Mouse (Mus musculus) neural tube, embryonic 14.5 days (tissue): Measurements from ENCODE around the gene 4933427D14Rik. TPM values are rescaled to one million over a fixed set of nuclear protein-coding genes. Genes with fewer than 3 reads are reported as not detected.

Experiments used
- ATAC-seq: fragments of 200-750 bp; cut with Nextera tagmentation; 2 replicates; pipeline ENCODE4 v1.8.0; 2017; ENCODE audit warnings: low read depth, mild to moderate bottlenecking, moderate TSS enrichment, moderate library complexity
- H3K27ac ChIP-seq: fragments of 300-500 bp; sonication (generic); 2 replicates; pipeline ENCODE4 v1.5.1; 2014; ENCODE audit warnings: low read depth, mild to moderate bottlenecking, control low read depth, low read length, moderate library complexity, mixed read lengths
- H3K27me3 ChIP-seq: fragments of 300-500 bp; sonication (generic); 2 replicates; pipeline ENCODE4 v1.6.1; 2014; ENCODE audit warnings: low read length; ENCODE audit not compliant: control insufficient read depth, insufficient read depth
- H3K36me3 ChIP-seq: fragments of 300-500 bp; sonication (generic); 2 replicates; pipeline ENCODE4 v1.6.1; 2014; ENCODE audit warnings: low read length, mixed read lengths; ENCODE audit not compliant: control insufficient read depth, insufficient read depth
- H3K4me1 ChIP-seq: fragments of 300-500 bp; sonication (generic); 2 replicates; pipeline ENCODE4 v1.6.1; 2014; ENCODE audit warnings: low read length; ENCODE audit not compliant: control insufficient read depth, insufficient read depth
- H3K4me2 ChIP-seq: fragments of 300-500 bp; sonication (generic); 2 replicates; pipeline ENCODE4 v1.6.1; 2014; ENCODE audit warnings: mild to moderate bottlenecking, low read depth, low read length, control low read depth
- H3K4me3 ChIP-seq: fragments of 300-500 bp; sonication (generic); 2 replicates; pipeline ENCODE4 v1.5.1; 2014; ENCODE audit warnings: low read depth, low read length, control low read depth, mixed read lengths
- H3K9ac ChIP-seq: fragments of 300-500 bp; sonication (generic); replicated peaks from 2 replicates; pipeline ENCODE4 v1.6.1; 2014; ENCODE audit warnings: low read depth, mild to moderate bottlenecking, control low read depth, low read length, mixed read lengths
- H3K9me3 ChIP-seq: fragments of 300-500 bp; sonication (generic); 2 replicates; pipeline ENCODE4 v1.6.1; 2016; ENCODE audit warnings: low read length; ENCODE audit not compliant: control insufficient read depth
- WGBS: fragments of 180-500 bp; shearing (Covaris S2); extraction: QIAGEN DNeasy Blood & Tissue Kit; methylation state at CpG from one replicate; pipeline ENCODE4 v1.1.7; 2014; 5-methylcytosine and 5-hydroxymethylcytosine counted together
- polyA plus RNA-seq: library from polyadenylated mRNA; unstranded; fragments of >200 nt; fragmentation: Nextera tagmentation; extraction: Ambion mirVana; gene quantifications from 2 replicates; pipeline ENCODE4 v1.2.1, GENCODE M21; 2014

4933427D14Rik gene
- polyA plus RNA-seq, 1 experiment from 2014 or later = 20.1 TPM

DNA sequence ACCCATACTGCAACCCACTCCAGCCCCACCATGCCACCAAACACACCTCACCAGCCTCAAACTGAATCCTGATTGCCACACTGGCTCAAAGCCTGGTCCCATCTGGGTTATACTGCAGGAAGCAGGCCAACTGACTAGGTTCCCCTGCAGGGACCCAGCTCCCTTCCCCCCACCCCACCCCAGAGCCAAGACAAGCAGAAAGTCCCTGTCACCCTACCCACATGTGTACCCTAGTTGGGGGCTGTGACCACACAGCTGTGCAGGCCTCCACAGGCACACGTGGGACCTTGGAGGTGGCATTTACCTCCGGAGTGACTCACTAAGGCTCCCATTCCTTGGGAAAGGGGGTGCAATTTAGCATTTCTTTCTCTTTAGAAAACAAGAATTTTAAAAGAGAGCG is 76.8 kb downstream of the 4933427D14Rik start:
- no peak overlapping the region for H3K4me3 ChIP-seq
- H3K27ac ChIP-seq = no peak overlapping the region
- H3K27me3 ChIP-seq = peaks cover 15% of the 10 kb centered on the region
- no peak overlapping the region for H3K4me2 ChIP-seq
- H3K36me3 ChIP-seq = no peaks in the 10 kb centered on the region
- no peak for ATAC-seq
- H3K4me1 ChIP-seq = peaks cover 9% of the 10 kb centered on the region; the same call in 1 of the 2 replicates
- WGBS = 71% methylated on average over 3 of the region's 3 CpGs
- H3K9ac ChIP-seq = no peak overlapping the region
- no peaks in the 10 kb centered on the region for H3K9me3 ChIP-seq

GRCm38 (mm10) chr11:72130021-72130420 is 77.2 kb downstream of the 4933427D14Rik start:
- H3K9me3 ChIP-seq = no peaks in the 10 kb centered on the region
- no peak overlapping the region for H3K9ac ChIP-seq
- H3K27ac ChIP-seq = no peak overlapping the region
- H3K4me2 ChIP-seq = no peak overlapping the region
- peaks cover 13% of the 10 kb centered on the region for H3K27me3 ChIP-seq
- no peaks in the 10 kb centered on the region for H3K36me3 ChIP-seq
- no peak overlapping the region for H3K4me3 ChIP-seq
- H3K4me1 ChIP-seq = peaks cover 9% of the 10 kb centered on the region; the same call in 1 of the 2 replicates
- no peak for ATAC-seq
- 20% methylated on average over 11 of the region's 11 CpGs for WGBS

GRCm38 (mm10) chr11:72129032-72129894 is 78.0 kb downstream of the 4933427D14Rik start:
- WGBS = 74% methylated on average over 8 of the region's 8 CpGs
- no peaks in the 10 kb centered on the region for H3K36me3 ChIP-seq
- no peak overlapping the region for H3K27ac ChIP-seq
- H3K27me3 ChIP-seq = peaks cover 5% of the 10 kb centered on the region
- no peaks in the 10 kb centered on the region for H3K9me3 ChIP-seq
- H3K4me3 ChIP-seq = no peak overlapping the region
- ATAC-seq = no peak
- no peak overlapping the region for H3K4me2 ChIP-seq
- peaks cover 5% of the 10 kb centered on the region; the same call in 1 of the 2 replicates for H3K4me1 ChIP-seq
- no peak overlapping the region for H3K9ac ChIP-seq

DNA sequence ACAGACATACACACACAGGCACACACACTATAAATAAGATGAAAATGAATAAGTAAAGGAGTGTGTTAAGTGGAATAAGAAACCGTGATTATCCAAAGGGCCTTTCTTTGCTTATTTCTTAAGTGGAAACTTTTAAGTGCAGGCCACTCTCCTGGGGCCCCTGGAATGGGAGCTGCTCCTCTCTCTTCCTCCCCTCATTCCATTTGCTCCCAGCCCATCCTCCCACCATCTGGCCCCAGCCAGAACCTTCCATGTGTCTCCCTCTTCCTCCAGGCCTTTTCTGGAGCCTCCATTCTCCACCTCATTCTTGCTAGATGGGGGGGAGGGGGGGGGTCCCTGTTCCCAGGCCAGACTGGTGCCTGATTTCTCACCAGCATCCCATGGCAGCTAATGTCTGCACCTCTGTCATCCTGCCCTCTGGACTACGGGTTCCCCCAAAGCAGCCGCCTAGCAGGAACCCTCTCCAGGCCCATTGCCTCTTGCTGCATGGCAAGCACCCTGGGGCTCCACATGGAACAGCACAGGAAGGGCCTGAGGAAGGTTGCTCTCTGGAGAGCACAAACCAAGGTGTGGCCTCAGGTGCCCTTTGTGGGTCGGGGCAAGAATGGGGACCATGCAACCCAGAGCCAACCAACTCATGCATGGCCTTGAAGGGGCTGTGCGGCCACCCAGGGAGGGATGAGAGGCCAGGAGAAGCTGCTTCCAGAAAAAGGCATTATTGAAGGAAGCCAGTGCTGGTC is 79.6 kb downstream of the 4933427D14Rik start:
- H3K4me3 ChIP-seq = no peak overlapping the region
- H3K4me2 ChIP-seq = no peak overlapping the region
- peaks cover 5% of the 10 kb centered on the region; the same call in 1 of the 2 replicates for H3K4me1 ChIP-seq
- no peaks in the 10 kb centered on the region for H3K9me3 ChIP-seq
- WGBS = 84% methylated on average over 5 of the region's 5 CpGs
- no peaks in the 10 kb centered on the region for H3K27me3 ChIP-seq
- H3K27ac ChIP-seq = no peak overlapping the region
- no peak for ATAC-seq
- no peaks in the 10 kb centered on the region for H3K36me3 ChIP-seq
- H3K9ac ChIP-seq = no peak overlapping the region

DNA sequence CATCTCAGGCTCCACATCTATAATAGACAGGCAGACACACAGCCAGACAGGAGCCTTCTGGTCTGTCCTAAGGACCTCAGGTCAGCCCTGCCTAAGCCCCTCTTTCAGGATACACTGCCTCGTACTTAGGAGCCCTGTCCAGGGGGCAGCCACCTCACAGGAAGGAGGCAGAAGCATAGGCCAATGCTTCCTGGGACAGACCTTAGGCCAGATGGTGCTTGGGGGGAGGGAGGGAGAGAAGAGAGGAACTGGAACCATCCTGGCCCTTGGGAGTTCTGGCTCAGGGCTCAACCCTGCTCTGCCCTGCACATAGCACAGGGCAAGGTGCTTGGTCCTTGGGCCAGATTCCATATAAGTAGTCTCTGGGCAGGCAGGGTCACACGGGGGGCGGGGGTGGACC is 81.5 kb downstream of the 4933427D14Rik start:
- WGBS = 78% methylated on average over 3 of the region's 3 CpGs
- Histone ChIP-seq H3K27me3 (no peaks in the 10 kb centered on the region), H3K4me1 (peaks cover 5% of the 10 kb centered on the region; the same call in 1 of the 2 replicates), H3K9ac (no peak overlapping the region), H3K4me3 (no peak overlapping the region), H3K36me3 (no peaks in the 10 kb centered on the region), H3K4me2 (no peak overlapping the region), H3K27ac (no peak overlapping the region), H3K9me3 (no peaks in the 10 kb centered on the region)
- ATAC-seq = no peak

DNA sequence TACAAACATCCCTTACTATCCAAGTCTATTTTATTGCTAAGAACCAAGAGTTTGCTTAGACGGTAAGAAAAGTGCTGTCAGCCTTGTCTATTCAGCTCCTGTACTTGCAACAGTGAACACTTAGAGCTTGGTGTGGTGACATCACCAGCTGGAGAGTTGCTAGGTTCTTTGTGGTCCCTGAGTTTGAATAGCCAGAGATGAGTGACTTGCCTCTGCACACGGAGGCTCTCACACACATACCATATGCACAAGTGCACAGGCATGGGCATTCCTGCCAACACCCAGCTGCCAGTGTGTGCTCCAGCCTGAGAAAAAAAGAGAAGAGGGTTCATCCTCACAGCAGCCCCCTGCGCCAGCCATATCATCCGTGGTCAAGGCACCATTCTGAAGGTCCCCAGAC is 83.7 kb downstream of the 4933427D14Rik start:
- ATAC-seq = no peak
- Histone ChIP-seq H3K27me3 (no peaks in the 10 kb centered on the region), H3K27ac (no peak overlapping the region), H3K4me1 (peaks cover 5% of the 10 kb centered on the region; the same call in 1 of the 2 replicates), H3K36me3 (no peaks in the 10 kb centered on the region), H3K4me3 (no peak overlapping the region), H3K4me2 (no peak overlapping the region), H3K9ac (no peak overlapping the region), H3K9me3 (no peaks in the 10 kb centered on the region)
- 76% methylated on average over 4 of the region's 4 CpGs for WGBS

- WGBS = 88% methylated on average over 6 of the region's 6 CpGs
- no peaks in the 10 kb centered on the region for H3K4me1 ChIP-seq
- no peak for ATAC-seq
These were observed 86.9 kb downstream of the 4933427D14Rik start for GRCm38 (mm10) chr11:72120354-72120753.

GRCm38 (mm10) chr11:72118630-72119029 is 88.6 kb downstream of the 4933427D14Rik start:
- ATAC-seq = no peak
- 84% methylated on average over 3 of the region's 3 CpGs for WGBS
- H3K9me3 ChIP-seq = no peaks in the 10 kb centered on the region

More at GRCm38 (mm10) chr11:72120354-72120753, 86.9 kb downstream of the 4933427D14Rik start:
- H3K27ac ChIP-seq = no peak overlapping the region
- no peak overlapping the region for H3K9ac ChIP-seq
- no peak overlapping the region for H3K4me3 ChIP-seq
- no peak overlapping the region for H3K4me2 ChIP-seq
- no peaks in the 10 kb centered on the region for H3K9me3 ChIP-seq
- no peaks in the 10 kb centered on the region for H3K36me3 ChIP-seq
- no peaks in the 10 kb centered on the region for H3K27me3 ChIP-seq

GRCm38 (mm10) chr11:72113296-72113695 is 94.0 kb downstream of the 4933427D14Rik start:
- H3K36me3 ChIP-seq = no peaks in the 10 kb centered on the region
- no peaks in the 10 kb centered on the region for H3K27me3 ChIP-seq
- no peak overlapping the region for H3K4me3 ChIP-seq
- no peak for ATAC-seq
- WGBS = 69% methylated on average over 4 of the region's 4 CpGs
- no peak overlapping the region for H3K27ac ChIP-seq
- no peaks in the 10 kb centered on the region for H3K9me3 ChIP-seq
- no peaks in the 10 kb centered on the region for H3K4me1 ChIP-seq
- H3K4me2 ChIP-seq = no peak overlapping the region
- H3K9ac ChIP-seq = no peak overlapping the region

More at GRCm38 (mm10) chr11:72118630-72119029, 88.6 kb downstream of the 4933427D14Rik start:
- H3K36me3 ChIP-seq = no peaks in the 10 kb centered on the region
- no peak overlapping the region for H3K9ac ChIP-seq
- no peak overlapping the region for H3K4me2 ChIP-seq
- no peak overlapping the region for H3K27ac ChIP-seq
- no peaks in the 10 kb centered on the region for H3K4me1 ChIP-seq
- no peak overlapping the region for H3K4me3 ChIP-seq
- no peaks in the 10 kb centered on the region for H3K27me3 ChIP-seq
